Mouse (Mus musculus): ENCODE measurements around the gene Gramd2.

GRCm38 (mm10) chr9:59694571-59695450, 14.9 kb downstream of the Gramd2 start:
- no peak for TF ChIP-seq CTCF (IDR thresholded peaks at IDR 0.05; ENCODE audit: low read depth, low read length)
- TF ChIP-seq POLR2A (IDR thresholded peaks at IDR 0.05; ENCODE audit: extremely low read depth, insufficient read depth, low read length): no peak

Measured in liver, adult 2 months (tissue).